Mouse (Mus musculus) kidney, adult 2 months (tissue): ENCODE results near the gene Vps26a.

Experiments
- CTCF ChIP-seq: fragments of 200-500 bp; conservative IDR thresholded peaks from 2 replicates; pipeline ENCODE4 v1.5.1; 2011; ENCODE audit warnings: low read depth, mild to moderate bottlenecking, control low read depth, low read length, moderate library complexity, mixed read lengths; ENCODE audit not compliant: insufficient read depth, insufficient read length
- POLR2A ChIP-seq: fragments of 200-500 bp; IDR thresholded peaks from one replicate; pipeline ENCODE4 v1.6.1; 2011; ENCODE audit warnings: low read depth, low read length, control low read depth

DNA sequence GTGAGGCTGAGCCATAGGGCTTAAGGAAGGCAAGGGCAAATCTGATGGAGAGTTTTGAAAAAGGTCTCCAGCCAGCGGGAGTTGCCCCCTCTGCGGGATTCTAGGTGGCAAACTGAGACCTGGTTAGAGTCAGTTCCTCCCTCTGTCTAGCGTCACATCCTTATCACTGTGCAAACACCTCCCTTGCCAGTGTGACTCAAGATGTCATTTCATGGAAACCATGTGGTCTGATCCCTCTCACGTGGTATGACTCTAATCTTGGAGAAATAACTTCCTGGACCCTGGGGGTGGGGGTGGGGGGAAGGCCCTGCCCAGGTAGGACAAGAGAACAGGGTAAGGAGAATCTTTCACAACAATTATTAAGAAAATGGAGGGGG is 73.0 kb downstream of the Vps26a start:
- no peak for TF ChIP-seq CTCF
- no peak for TF ChIP-seq POLR2A
